Mouse (Mus musculus) monocyte, adult 2 months (primary cell): ENCODE data around the gene Auts2.

Experiments
- DNase-seq, 2 experiments: peaks; one replicate each; pipeline ENCODE4 v3.0.0; 2022; ENCODE audit warnings: low spot score in 2 of 2, low read depth in 1 of 2

The Auts2 gene

GRCm38 (mm10) chr5:131769273-131769672 lies 773.9 kb downstream of the Auts2 start:
- no peak for DNase-seq

- DNase-seq: no peak
Observed at GRCm38 (mm10) chr5:131767699-131768264, 775.4 kb downstream of the Auts2 start.

- DNase-seq: no peak
Observed at GRCm38 (mm10) chr5:131767176-131767575, 776.0 kb downstream of the Auts2 start.

- DNase-seq: no peak
Observed at GRCm38 (mm10) chr5:131759432-131759831, 783.7 kb downstream of the Auts2 start.

- no peak for DNase-seq
Observed at GRCm38 (mm10) chr5:131750330-131750729, 792.8 kb downstream of the Auts2 start.

GRCm38 (mm10) chr5:131749211-131749610 lies 793.9 kb downstream of the Auts2 start:
- DNase-seq: no peak

- DNase-seq: no peak
Observed at GRCm38 (mm10) chr5:131743069-131743468, 800.1 kb downstream of the Auts2 start.

GRCm38 (mm10) chr5:131737476-131737875 lies 805.7 kb downstream of the Auts2 start:
- no peak for DNase-seq

- no peak for DNase-seq
Observed at GRCm38 (mm10) chr5:131733324-131733660, 809.9 kb downstream of the Auts2 start.

GRCm38 (mm10) chr5:131732631-131733323 lies 810.4 kb downstream of the Auts2 start:
- no peak for DNase-seq

GRCm38 (mm10) chr5:131729456-131729855 lies 813.7 kb downstream of the Auts2 start:
- no peak for DNase-seq

- no peak for DNase-seq
Observed at GRCm38 (mm10) chr5:131727909-131728308, 815.2 kb downstream of the Auts2 start.

GRCm38 (mm10) chr5:131724508-131724907 lies 818.6 kb downstream of the Auts2 start:
- DNase-seq: no peak

- DNase-seq: no peak
Observed at GRCm38 (mm10) chr5:131722791-131723190, 820.4 kb downstream of the Auts2 start.

- no peak for DNase-seq
Observed at GRCm38 (mm10) chr5:131722361-131722760, 820.8 kb downstream of the Auts2 start.

GRCm38 (mm10) chr5:131718013-131718412 lies 825.1 kb downstream of the Auts2 start:
- no peak for DNase-seq

GRCm38 (mm10) chr5:131717359-131717965 lies 825.7 kb downstream of the Auts2 start:
- no peak for DNase-seq

- DNase-seq: no peak
Observed at GRCm38 (mm10) chr5:131714979-131715378, 828.2 kb downstream of the Auts2 start.

- DNase-seq: no peak
Observed at GRCm38 (mm10) chr5:131712441-131712840, 830.7 kb downstream of the Auts2 start.

GRCm38 (mm10) chr5:131711474-131712129 lies 831.5 kb downstream of the Auts2 start:
- DNase-seq: no peak

GRCm38 (mm10) chr5:131710735-131711473 lies 832.2 kb downstream of the Auts2 start:
- DNase-seq: no peak
